Mouse (Mus musculus): ENCODE results near the gene Pex11a. TPM values are rescaled to one million over a fixed set of nuclear protein-coding genes. Genes with fewer than 3 reads are reported as not detected.
A peak's percentile ranks its signal among the peaks of the same experiment; 100 is the strongest.
"Not testable (repeated sequence)": the region's sequence is repeated elsewhere in the genome, so short reads cannot be mapped to it uniquely, and the experiment has no call there.

The Pex11a gene
- total RNA-seq (2022): 10 to 100 TPM; 10.1 to 14.3 (median 10.6) TPM

DNA sequence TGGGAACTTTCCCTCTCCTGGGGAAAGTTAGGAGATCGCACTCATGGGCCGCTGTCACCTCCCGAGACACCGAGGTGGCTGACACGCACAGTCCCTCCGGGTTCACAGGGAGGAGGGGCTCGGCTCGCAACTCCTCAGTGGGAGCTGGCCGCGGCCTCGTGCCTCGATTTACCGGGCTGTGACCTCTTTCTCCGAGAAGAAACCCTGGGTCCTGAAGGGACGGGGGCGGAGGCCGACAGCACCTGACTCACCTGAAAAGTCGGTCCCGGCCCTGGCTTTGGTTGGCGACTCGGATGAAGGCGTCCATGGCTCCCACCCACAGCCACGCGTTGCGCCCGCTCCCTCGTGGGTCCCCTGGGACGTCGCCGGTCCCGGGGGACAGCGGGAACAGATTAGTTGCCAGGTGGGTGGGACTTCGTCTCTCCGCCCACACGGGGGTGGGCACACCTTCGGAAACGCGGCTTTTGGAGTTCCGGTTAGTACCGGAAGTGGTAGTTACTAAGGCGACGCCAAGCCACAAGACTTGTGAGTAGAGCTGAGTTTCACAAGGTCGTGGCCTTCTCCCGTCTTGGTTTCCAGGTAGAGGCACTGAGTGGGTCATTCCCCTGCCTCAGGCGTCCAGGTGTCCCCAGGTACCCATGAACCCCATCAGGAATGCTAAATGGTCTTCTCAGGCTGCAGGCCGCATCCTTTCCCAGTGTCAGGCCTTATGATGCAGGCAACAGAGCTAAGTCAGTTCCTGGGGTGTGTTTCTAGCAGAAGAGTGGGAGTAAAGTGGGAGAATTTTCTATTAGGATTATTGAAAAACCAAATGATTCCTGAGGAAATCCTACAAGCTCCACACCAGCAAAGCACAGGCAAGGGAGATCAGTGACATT lies at the start of gene Pex11a, which contains the start of gene Wdr93:
Gene Pex11a, minus strand, starts transcription at position 473 of the 878 bp plus-strand sequence.
Gene Wdr93, plus strand, starts transcription at position 505 of the 878 bp plus-strand sequence.
- DNase-seq (ENCODE audit: low spot score in 2 of 2): peak; percentile 67 to 76

DNA sequence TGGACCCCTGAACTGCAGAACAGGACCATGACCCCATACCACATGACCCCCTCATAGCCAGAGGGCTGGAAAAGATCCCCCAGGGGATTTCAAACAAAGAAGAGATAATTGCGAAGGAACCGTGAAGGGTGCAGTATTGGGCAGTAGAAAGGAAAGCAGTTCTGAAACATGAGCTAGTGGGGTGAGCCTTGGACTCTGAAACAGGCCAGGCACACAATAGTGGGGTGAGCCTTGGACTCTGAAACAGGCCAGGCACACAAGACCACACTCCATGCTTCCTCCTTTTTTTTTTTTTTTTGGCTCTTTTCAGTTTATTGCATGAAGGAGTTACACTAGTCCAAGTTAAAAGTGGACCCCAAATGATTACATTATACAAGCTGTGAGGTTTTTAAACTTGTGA lies 46.9 kb upstream of the Pex11a start:
- DNase-seq (ENCODE audit: low spot score in 2 of 2): not testable (repeated sequence)

DNA sequence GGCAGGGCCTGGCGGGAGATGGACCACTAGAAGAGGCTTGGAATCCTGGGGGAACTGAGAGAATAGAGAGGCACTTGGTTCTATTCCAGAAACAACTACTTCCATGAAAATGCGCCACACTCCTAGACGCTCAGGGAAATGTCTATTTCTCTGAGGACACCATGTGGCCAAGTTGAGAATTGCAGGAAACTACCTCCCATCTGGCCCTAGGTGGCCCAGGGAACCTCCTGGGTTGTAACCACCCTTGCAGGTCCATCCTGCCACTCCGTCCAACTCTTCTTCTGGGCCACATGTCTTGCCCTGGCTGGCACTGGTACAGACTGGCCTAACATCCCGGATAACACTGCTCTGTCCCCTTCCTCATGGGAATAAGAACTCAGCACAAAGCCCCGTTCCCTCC lies 43.4 kb upstream of the Pex11a start:
- peak in 1 of 2 experiments; percentile 68 for DNase-seq (ENCODE audit: low spot score in 2 of 2)

DNA sequence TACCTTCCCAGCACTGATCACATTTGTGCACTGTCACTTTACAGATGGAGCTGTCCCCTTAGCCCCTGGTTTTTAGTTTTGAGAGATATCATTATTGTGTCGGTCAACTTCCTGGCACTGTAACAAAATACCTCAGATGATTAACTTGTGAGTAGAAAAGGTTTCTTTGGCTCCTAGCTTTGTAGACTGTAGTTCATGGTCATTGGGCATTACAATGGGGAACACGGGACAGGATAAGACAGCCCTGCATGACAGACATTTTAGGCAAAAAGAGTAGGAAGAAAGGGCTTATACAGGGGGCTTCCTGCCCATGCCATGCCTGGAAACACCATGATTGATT lies 39.6 kb upstream of the Pex11a start:
- no peak for DNase-seq (ENCODE audit: low spot score in 2 of 2)

DNA sequence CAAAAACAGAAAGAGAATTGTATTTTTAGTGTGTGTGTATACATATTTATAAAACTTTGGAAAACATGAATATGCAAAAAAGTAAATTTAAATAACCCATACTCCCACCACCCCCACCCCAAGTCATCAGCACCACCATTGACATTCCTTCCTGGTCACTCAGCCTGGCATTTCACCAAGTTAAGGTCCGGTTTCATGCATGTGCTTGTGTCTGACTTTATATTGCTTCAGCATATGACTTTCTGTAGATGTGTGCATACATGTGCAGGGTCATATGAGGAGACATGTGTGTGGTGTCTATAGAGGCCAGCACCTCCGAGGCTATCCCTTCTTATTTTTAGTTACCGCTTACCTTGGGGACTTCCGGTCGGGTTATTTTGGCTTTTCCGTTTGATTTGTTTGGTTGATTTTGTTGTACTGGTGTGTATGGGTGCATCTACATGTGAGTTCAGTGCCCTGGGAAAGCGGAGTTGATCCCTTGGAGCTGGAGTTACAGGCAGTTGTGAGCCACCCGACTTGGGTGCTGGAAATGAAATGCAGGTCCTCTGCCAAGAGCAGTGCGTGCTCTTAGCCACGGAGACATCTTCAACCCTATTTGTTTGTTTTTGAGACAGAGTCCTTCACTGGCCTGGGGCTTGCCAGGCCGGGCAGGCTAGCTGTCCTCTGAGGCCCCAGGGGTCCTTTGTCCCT lies 39.0 kb upstream of the Pex11a start:
- no peak for DNase-seq (ENCODE audit: low spot score in 2 of 2)

DNA sequence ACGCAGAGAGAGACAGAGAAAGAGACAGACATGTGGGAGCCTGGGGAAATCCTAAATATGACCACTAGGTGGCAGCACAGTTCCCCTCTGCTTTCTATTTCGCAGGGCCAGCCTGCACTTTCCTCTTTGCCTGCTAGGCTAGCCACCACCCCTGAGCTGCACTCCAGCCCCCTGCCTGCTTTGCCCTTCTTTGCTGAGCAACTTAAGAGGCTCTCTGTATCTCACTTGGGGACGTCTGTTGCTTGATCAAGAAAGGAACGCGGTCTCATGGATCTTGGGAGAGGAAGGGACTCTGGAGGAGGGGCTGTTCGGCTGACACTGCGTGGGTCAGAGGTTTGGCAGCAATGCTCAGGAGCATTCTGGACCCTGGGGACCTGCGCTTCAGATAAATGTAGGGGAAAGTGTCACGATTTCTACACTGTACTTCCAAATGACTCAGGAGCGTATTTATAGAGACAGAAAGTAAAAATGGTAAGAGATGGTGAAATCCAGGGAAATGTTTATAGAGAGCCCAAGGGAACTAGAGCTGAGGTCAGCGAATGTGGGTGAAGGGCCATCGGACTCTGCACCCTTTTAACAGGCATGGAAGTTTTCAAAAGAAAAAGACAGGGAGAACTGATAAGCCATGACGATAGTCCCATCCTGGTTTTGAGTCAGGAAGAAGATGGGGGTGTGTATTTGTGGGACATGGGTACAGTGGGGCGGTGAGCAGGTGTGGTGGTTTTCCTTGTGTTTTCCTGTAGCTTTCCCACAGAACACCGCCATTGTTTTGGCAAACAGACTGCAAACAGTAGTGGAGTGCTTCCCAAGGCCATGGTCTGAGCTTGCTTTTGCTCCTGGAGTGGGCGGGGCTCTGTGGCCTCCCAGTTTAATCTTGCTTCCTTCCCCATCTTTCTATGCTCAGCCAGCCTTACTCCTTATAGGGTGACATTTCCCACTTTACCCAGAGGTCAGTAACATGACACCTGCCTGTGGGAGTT lies 38.0 kb upstream of the Pex11a start:
- peak in 1 of 2 experiments; percentile 78 for DNase-seq (ENCODE audit: low spot score in 2 of 2)

DNA sequence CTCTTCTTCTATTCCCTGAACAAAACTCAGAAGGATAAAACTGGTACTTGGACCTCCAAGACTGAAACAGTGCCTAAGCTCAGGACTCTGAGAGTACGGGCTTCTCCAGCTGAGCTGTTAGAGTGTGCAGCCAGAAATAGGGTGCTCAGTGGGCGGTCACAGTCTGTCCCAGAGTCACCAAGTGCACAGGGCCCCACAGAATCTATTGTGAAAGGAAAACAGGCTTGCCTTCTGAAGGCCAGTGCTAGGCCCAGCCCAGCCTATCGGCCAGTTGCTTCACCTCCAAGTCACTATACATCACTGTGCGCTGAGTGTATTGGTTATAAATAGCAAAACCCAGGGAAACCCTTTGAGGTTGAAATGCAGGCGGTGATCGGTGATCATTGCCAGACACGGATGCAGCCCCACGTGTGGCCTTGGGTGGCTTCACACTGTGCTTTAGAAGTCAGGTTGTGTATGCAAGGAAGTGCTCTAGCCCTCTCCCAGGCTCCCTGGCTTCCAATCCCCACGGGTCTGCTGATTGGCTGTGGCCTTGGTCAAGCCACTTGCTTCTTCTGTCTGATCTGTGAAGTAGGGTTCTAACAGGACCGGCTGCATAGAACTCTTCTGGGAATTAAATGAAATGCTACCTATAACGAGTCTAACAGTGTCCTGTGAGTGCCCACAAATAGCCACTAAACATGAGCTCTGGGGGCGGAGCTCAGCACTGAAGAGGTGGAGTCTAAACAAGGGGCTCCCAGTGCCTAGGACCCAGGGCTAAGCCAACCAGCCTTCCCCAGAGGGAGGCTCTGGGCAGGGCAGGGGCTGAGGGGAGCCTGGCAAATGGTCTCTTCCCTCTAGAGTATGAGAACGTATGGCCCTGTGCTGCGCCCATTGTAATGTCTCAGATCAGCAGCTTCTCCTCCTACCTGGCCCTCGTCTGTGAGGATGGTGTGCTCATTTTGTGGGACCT lies 28.9 kb upstream of the Pex11a start:
- peak in 1 of 2 experiments; percentile 9 for DNase-seq (ENCODE audit: low spot score in 2 of 2)

DNA sequence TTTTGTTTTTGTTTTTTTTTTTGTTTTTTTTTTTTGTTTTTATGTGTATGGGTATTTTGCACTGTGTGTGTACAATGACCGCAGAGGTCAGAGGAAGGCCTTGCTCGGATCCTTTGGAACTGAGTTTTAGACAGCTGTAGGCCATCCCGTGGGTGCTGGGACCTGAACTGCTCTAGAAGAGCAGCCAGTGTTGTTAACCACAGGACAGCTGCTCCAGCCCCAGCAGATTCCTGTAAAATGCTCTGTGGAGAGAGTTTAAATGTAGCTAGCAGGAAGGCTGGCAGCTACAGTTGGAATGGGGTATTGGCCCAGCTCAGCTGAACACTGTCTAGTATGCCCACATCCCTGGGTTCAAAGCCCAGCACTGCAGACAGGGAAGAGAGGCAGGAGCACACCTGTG lies 26.7 kb upstream of the Pex11a start:
- no peak for DNase-seq (ENCODE audit: low spot score in 2 of 2)

DNA sequence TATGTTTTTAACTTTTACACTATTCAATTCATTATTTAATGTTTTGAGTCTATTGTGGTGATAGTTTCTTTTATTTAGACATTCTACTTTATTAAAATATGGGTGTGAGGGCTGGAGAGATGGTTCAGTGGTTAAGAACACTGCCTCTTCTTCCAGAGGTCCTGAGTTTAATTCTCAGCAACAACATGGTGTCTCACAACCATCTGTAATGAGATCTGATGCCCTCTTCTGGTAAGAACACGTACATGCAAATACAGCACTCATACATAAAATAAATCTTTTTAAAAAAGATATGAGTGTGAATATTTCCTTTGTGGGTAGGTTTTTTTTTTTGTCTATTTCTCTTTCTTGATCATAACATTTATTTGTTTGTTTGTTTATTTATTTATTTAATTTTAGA lies 23.1 kb upstream of the Pex11a start:
- no peak for DNase-seq (ENCODE audit: low spot score in 2 of 2)

DNA sequence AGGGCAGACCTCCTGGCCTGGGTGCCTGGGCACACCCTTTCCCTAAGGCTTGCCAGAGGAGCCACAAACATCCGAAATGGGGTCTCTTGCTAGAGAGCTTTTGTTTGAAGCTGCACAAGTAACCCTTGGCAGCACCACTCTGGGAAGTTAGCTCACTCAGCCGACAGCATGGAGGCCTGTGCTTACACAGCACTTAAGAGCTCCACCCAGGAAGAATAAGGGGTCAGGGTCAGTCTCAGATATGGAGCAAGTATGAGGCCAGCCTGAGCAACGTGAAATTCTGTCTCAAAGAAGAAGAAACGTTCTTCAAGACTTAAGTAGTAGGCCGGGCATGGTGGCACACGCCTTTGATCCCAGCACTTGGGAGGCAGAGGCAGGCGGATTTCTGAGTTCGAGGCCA lies 19.2 kb upstream of the Pex11a start:
- no peak for DNase-seq (ENCODE audit: low spot score in 2 of 2)

DNA sequence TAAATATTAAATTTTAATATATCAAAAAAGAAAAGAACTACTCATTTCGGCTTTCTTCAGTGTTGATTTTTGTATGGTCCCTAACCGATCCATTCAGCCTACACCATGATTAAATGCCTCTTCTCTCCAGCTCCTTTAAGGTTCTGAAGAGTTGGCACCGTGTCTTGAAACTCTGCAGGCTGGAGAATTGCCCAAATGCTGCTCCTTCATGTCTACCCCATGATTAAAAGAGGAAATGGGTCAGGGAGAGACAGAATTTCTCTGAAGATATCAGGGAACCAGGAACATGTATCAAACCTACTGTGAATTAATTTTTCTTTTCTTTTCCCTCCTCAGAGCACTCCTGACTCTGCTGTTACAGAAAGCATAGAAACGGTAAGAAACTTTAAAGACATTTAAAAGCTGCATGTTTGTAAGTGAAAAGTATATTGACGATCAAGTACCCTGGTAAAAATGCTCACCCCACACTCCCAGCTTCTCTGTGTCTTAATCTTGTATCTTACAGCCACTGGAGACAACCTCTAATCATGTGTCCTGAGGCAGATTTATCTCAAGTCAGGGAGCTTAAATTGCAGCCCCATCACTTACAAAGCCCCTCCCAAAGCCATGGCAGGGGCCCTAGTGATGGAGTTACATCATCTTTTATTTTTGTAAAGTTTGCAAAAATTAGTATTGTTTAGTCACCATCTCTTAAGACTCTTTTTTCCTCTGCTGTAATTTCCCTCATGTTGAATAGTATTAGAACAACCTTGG lies 18.4 kb upstream of the Pex11a start:
- no peak for DNase-seq (ENCODE audit: low spot score in 2 of 2)

DNA sequence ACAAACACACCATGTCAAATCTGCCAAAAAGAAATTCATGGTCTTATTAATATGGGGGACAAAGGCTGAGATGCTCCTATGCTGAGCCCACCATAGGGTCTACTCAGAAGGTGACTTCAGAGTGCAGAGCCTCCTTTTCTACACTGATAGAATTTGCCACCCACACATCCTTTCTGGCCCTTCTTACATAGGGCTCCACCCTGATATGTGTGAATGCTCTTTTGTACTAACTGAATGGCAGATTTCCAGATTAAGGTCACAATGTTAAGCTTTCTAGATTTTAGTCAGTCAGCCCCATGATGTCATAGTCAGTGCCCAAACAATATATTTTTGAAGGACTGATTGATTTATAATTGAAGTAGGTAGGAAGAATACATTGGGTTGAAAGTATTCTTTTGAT lies 16.8 kb upstream of the Pex11a start:
- no peak for DNase-seq (ENCODE audit: low spot score in 2 of 2)

DNA sequence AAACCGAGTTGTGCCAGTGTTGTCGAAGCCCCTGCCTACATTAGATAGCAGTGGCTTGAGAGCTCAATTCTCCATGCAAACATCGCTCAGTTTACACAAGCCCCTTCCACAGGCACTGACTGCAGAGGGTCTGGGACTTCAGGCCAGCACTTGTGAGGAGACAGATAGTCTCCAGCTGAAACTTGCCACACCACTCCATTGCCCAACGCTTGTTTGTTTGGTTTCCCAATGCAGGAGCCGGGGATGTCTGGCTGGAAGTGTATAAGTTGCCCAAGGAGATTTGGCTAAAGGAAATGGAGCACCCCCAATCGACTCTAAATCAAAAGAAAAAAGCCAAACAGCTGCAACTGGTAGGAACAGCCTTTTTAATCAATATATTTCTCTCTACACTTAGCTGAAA lies 15.2 kb upstream of the Pex11a start:
- DNase-seq (ENCODE audit: low spot score in 2 of 2): no peak

DNA sequence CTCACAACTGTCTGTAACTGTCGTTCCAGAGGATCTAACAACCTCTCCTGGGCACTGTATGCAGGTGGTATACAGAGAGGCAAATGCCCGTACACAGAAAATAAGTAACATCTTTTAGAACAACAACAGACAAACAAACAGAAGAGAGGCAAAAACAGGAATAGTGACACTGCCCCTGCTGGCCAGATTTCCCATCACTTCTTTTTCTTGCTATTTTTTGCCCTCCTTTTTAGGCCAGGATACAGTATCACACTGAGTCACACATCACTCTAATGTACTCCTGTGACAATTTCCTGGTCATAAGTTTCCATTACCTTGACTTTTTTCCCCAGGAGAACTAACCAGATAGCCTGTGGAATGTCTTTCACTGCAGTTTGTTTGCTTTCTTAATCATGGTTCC lies 13.4 kb upstream of the Pex11a start:
- DNase-seq (ENCODE audit: low spot score in 2 of 2): no peak

DNA sequence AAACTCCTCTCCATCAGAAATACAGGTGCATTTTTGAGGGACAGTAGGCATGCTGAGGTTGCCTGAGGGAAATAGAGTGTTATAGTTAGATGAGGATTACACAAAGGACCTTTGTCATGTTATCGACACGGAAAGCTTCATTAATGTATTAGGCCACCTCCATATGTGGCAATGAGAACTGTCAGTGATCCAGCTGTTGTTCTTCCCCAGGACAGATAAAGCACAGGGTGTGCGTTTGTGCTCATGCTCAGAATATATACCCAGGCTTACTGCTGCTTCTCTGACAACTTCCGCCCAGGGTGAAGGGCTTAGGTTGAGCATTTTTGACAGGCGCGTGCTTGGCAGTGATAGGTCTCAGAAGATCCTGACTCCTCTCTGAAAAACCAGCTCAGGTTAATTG lies 6.6 kb upstream of the Pex11a start:
- DNase-seq (ENCODE audit: low spot score in 2 of 2): no peak

DNA sequence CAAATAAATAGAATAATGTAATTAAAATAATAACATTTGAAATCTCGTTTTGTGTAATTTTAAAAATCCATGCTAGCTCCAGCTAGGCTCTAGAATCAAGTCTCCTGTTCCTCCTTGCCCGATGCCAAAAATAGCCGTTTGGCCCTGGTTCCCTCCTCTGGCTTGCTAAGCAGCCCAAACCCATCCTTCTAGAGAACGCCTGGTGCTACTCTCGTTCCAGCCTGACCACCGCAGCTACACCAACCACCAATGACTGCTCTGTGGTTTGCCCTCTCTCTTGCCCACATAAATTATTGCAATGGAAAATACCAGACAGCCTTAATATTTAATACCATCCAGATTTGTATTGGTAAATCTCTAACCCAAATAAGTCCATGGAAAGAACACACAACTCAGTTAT lies 4.7 kb upstream of the Pex11a start:
- no peak for DNase-seq (ENCODE audit: low spot score in 2 of 2)

DNA sequence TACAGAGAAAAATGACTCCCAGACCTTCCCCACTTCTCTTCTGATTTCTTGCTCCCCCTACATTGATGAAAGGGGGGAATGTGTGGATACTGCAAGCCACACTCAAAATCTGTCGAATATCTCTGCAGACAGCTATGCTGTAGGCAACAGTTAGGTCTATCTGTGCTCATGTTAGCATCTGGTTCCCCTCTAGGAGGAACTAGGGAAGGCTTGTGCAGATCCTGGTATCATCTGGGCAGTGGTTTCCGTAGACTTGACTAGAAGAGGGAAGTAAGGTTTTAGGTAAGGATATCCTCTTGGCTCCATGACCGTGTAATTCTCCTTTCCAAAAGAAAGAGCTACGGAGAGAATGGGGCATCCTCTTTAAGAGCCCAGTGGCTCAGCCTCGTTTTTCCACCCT lies 1.7 kb upstream of the Pex11a start:
- no peak for DNase-seq (ENCODE audit: low spot score in 2 of 2)

DNA sequence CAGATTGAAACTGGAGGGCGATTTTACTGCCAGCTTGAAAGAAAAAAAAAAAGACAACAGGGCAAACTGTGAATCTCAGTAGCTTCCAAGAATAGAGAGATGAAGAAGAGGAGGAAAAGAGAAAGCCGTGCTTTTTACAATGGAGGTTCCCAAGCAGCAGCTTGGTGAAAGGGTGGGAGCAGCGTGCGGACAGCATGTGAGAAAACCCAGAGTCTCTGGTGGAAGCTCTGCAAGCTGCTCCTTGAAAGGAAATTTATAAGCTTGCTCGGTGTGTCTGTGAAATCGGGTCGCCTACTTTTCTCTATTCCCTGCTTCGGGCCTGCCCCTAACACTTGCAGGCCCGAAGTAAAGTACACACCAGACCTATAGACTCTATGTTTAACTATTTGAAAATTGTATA lies 1.1 kb upstream of the Pex11a start:
- DNase-seq (ENCODE audit: low spot score in 2 of 2): no peak

DNA sequence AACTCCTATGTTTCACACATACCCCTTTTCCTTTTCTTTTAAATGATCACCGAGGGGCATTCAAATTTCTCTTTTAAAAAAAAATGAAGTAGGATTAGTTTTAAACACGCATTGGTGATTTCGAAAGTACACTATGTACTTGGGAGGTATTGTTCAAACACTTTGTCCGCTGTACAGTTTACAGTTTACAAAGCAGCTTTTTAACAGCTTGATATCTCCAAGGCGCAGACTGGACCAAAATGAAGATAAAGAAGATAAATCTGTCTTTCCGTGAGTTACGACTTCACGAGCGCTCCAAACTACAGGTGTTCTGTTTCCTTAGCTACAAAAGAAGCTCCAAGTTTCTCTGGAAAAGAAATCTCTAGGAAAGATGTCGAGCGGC lies 663 bp downstream of the Pex11a start:
- DNase-seq (ENCODE audit: low spot score in 2 of 2): no peak

DNA sequence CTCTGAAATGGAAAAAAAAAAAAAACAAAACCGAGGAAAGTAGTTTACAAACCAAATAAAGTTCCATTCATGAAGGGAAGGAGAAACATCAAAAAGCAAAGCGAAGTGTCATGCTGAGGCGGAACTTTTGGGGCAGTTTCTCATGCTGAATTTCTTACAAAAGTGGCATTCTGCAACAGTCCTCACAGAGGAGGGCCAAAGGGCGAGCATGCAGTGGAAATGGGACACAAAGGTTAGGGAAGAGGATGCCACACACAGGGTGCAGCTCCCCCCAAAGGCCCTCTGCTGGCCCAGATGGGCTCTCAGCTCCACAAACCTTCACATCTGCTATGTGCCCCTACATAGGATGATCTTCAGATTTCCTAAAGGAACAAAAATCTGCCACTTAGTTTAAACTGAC lies 2.7 kb downstream of the Pex11a start:
- no peak for DNase-seq (ENCODE audit: low spot score in 2 of 2)
